Mouse (Mus musculus) gastrocnemius, postnatal 14 days (tissue): ENCODE data around the gene Kcnj10. TPM values are rescaled to one million over a fixed set of nuclear protein-coding genes. Genes with fewer than 3 reads are reported as not detected.

Experiments
- DNase-seq: peaks from one replicate; pipeline ENCODE4 v3.0.0; 2021; ENCODE audit warnings: mixed read lengths
- intact Hi-C: fragments of 180-260 bp; cut with DNase I; formaldehyde crosslinking; loops from one replicate; pipeline ENCODE4 v1.15.1; 2025; ENCODE audit warnings: low total_unique reads
- total RNA-seq, 2 experiments: library from RNA; stranded (reverse); gene quantifications; 2 replicates each; pipeline ENCODE4 v1.2.3; 2021

Kcnj10 gene
- total RNA-seq, 2 experiments from 2014 or later, result 0.29 to 0.96 TPM

- intact Hi-C loops, result loop anchor here (10.0 kb wide), 1 partner anchor 273 kb away; the partner anchor contains the start of gene Nhlh1
- no peak for DNase-seq
These were observed 13.6 kb upstream of the Kcnj10 start for GRCm38 (mm10) chr1:172327206-172328001.

- intact Hi-C loops, result loop anchor here (10.0 kb wide), 1 partner anchor 273 kb away; the partner anchor contains the start of gene Nhlh1
- no peak for DNase-seq
These were observed 13.0 kb upstream of the Kcnj10 start for GRCm38 (mm10) chr1:172328041-172328440.

GRCm38 (mm10) chr1:172328461-172328860 is 12.5 kb upstream of the Kcnj10 start:
- intact Hi-C loops, result loop anchor here (10.0 kb wide), 1 partner anchor 274 kb away; the partner anchor contains the start of gene Nhlh1
- no peak for DNase-seq

- intact Hi-C loops, result loop anchor here (10.0 kb wide), 1 partner anchor 274 kb away; the partner anchor contains the start of gene Nhlh1
- DNase-seq, result no peak
These were observed 11.9 kb upstream of the Kcnj10 start, which contains the start of gene Kcnj9 for GRCm38 (mm10) chr1:172329131-172329530. Kcnj9 (minus strand) TSS chr1:172329318.

- intact Hi-C loops, result loop anchor here (10.0 kb wide), 1 partner anchor 275 kb away; the partner anchor contains the start of gene Nhlh1
- DNase-seq, result no peak
These were observed 11.4 kb upstream of the Kcnj10 start for GRCm38 (mm10) chr1:172329616-172330015.

GRCm38 (mm10) chr1:172331422-172331947 is 9.5 kb upstream of the Kcnj10 start:
- no peak for DNase-seq
- intact Hi-C loops, result no loop called here

- intact Hi-C loops, result no loop called here
These were observed 8.1 kb upstream of the Kcnj10 start for GRCm38 (mm10) chr1:172332925-172333324.

GRCm38 (mm10) chr1:172333512-172333911 is 7.5 kb upstream of the Kcnj10 start:
- DNase-seq, result no peak
- intact Hi-C loops, result no loop called here

More at GRCm38 (mm10) chr1:172332925-172333324, 8.1 kb upstream of the Kcnj10 start:
- no peak for DNase-seq

- intact Hi-C loops, result no loop called here
- no peak for DNase-seq
These were observed 5.2 kb upstream of the Kcnj10 start for GRCm38 (mm10) chr1:172335804-172336203.

GRCm38 (mm10) chr1:172337411-172338185 is 3.4 kb upstream of the Kcnj10 start:
- no peak for DNase-seq
- intact Hi-C loops, result no loop called here

- DNase-seq, result no peak
- intact Hi-C loops, result no loop called here
These were observed 376 bp downstream of the Kcnj10 start for GRCm38 (mm10) chr1:172341386-172341785.

GRCm38 (mm10) chr1:172342729-172343128 is 1.7 kb downstream of the Kcnj10 start:
- intact Hi-C loops, result no loop called here
- DNase-seq, result no peak

- intact Hi-C loops, result no loop called here
- no peak for DNase-seq
These were observed 2.9 kb downstream of the Kcnj10 start for GRCm38 (mm10) chr1:172343914-172344313.

- no peak for DNase-seq
- intact Hi-C loops, result no loop called here
These were observed 3.8 kb downstream of the Kcnj10 start for GRCm38 (mm10) chr1:172344820-172345219.

GRCm38 (mm10) chr1:172346707-172347106 is 5.7 kb downstream of the Kcnj10 start:
- intact Hi-C loops, result no loop called here

GRCm38 (mm10) chr1:172347382-172347781 is 6.4 kb downstream of the Kcnj10 start:
- intact Hi-C loops, result no loop called here
- DNase-seq, result no peak

More at GRCm38 (mm10) chr1:172346707-172347106, 5.7 kb downstream of the Kcnj10 start:
- DNase-seq, result no peak

- intact Hi-C loops, result no loop called here
- DNase-seq, result no peak
These were observed 8.5 kb downstream of the Kcnj10 start for GRCm38 (mm10) chr1:172349504-172349903.

GRCm38 (mm10) chr1:172349916-172350812 is 9.2 kb downstream of the Kcnj10 start:
- DNase-seq, result no peak
- intact Hi-C loops, result no loop called here

GRCm38 (mm10) chr1:172352001-172352400 is 11.0 kb downstream of the Kcnj10 start:
- intact Hi-C loops, result no loop called here
- DNase-seq, result no peak
